Mouse (Mus musculus): ENCODE data around the gene Gosr2.

DNA sequence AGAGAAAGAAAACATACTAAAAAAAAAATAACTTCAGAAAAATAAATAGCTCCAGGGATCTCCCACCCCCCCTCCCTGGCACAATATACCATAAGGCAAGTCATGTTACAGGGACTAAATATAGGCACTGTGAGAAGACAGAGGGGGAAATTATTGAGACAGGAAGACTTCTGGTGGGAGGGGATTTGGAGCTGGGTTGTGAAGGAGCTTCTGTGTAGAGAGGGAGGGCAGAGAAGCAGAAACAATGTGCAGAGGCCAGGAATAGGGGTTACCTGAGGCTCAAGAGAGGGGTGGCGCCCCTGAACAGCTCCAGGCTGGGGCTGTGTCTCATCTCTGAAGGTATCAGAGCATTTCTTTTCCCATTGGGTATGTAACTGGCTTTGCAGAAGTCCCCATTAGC, 32.0 kb downstream of the Gosr2 start:
- TF ChIP-seq CTCF (IDR thresholded peaks at IDR 0.05; ENCODE audit: low read depth, low read length), result no peak
- no peak for TF ChIP-seq POLR2AphosphoS5 (IDR thresholded peaks at IDR 0.05; ENCODE audit: insufficient replicate concordance, low read depth, low read length)
- no peak for TF ChIP-seq GATA2 (IDR thresholded peaks at IDR 0.05; ENCODE audit: borderline replicate concordance, low read depth, low read length)

All from G1E (cell line).